Mouse (Mus musculus) layer of hippocampus, adult 2 months (tissue): ENCODE measurements around the gene Slc17a9. TPM values are rescaled to one million over a fixed set of nuclear protein-coding genes. Genes with fewer than 3 reads are reported as not detected.
A peak's percentile ranks its signal among the peaks of the same experiment; 100 is the strongest.
"Not testable (repeated sequence)": the region's sequence is repeated elsewhere in the genome, so short reads cannot be mapped to it uniquely, and the experiment has no call there.

Source experiments
- DNase-seq, 2 experiments: peaks; one replicate each; pipeline ENCODE4 v3.0.0; 2022; ENCODE audit warnings: low spot score in 2 of 2
- H3K27ac ChIP-seq: fragments of 200-600 bp; 2 replicates; pipeline ENCODE4 v1.8.1; 2022
- H3K4me3 ChIP-seq: fragments of 200-600 bp; 2 replicates; pipeline ENCODE4 v1.8.1; 2022; ENCODE audit warnings: mild to moderate bottlenecking
- CTCF ChIP-seq: fragments of 200-600 bp; conservative IDR thresholded peaks from 2 replicates; pipeline ENCODE4 v1.8.1; 2022; ENCODE audit warnings: antibody characterized with exemption, mild to moderate bottlenecking, moderate library complexity
- total RNA-seq, 2 experiments: library from RNA; stranded (reverse); gene quantifications; 2 replicates each; pipeline ENCODE4 v1.2.3; 2021

Gene Slc17a9
- total RNA-seq, 2 experiments from 2014 or later = 0.64 to 0.77 TPM

DNA sequence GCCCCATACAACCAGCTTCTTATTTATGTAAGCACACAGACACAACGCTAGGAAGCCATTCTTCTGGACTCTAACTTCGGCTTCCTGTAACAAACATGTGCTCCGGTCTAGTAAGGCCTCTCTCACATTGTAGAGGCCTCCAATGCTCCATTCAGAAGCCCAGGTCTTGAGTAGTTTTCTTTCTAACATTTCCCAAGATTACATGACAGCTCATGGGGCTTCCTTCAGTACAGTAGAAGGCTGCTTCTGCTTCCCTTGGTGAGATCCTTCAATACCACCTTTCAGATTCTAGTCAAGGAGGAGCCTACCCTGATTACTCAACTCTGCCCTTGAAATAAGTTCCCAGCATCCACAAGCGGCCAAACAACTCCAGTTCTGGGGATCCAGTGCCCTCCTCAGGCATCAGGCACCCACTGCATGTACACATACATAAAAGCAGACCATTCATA, 22.3 kb upstream of the Slc17a9 start:
- 0 out of 2 replicates have a peak, but pooled peaks have one; percentile 17 for TF ChIP-seq CTCF
- peak overlapping the region; percentile 74 for H3K4me3 ChIP-seq

DNA sequence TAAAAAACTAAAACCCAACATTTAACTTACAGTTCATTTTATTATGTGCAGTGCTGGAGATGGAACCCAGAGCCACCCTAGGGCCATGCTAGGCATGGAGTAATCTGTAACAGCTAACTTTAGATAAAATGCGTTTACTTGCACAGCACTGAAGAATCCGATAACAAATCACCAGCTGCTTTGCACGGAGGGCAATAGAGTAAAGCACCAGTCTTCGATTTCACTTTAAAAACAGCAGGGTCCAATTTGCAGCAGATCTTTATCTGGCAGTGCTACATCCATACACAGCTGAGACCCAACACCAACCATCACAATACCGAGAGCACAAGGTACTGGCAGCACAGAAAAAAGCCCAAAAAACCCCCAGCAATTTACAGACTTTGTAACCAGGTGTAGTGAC, 21.9 kb upstream of the Slc17a9 start:
- H3K27ac ChIP-seq = no peak overlapping the region
- no peak for DNase-seq

More for the DNA sequence above, 22.3 kb upstream of the Slc17a9 start:
- DNase-seq = no peak
- H3K27ac ChIP-seq = peak overlapping the region; percentile 96

DNA sequence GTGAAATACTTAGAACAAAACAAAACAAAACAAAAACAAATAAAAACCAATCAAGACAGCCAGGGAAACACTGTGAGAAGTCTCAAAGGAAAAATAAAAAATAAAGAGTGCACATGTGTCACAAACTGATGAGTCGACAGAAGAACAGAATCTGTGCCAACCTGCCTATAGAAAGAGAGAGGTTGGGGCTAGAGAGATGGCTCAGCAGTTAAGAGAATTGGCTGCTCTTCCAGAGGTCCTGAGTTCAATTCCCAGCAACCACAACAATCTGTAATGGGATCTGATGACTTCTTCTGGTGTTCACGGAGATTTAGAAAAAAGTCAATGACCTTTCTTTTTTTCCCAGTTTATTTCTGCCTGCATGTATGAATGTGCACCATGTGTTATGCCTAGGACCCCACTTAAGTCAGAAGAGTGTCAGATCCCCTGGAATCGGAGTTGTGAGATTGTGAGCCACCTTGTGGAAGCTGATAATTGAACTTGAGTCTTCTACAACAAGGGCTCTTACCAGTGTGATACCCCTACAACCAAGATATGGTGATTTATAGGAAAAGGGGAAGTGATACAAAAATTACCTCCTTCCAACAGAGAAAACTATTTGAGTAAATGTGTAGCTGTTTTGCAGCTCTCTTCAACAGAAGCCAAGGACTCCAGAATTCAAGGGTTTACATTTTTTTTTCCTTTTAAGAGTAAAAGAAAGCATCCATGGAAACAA, 21.3 kb upstream of the Slc17a9 start:
- no peak for DNase-seq
- no peak overlapping the region for H3K4me3 ChIP-seq
- TF ChIP-seq CTCF = no peak
- no peak overlapping the region for H3K27ac ChIP-seq

More for the DNA sequence above, 21.9 kb upstream of the Slc17a9 start:
- no peak for TF ChIP-seq CTCF
- no peak overlapping the region for H3K4me3 ChIP-seq

DNA sequence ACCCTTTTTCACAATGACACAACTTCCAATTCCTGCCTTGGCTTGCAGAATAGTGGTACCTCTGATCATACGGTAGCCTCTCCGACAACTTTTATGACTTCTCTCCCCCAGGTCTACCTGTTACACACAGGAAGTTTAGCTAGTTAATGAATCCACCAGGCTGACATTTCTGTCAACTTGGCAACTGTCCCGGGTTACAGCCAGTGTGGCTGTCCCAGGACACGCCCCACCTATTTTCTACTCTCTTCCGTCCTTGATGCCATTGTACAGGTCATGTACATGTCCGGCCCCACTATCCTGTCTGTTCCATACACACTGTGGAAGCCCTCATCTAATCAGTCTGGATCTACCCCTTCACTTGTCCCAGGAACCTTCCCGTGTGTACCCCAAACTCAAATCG, 20.5 kb upstream of the Slc17a9 start:
- no peak overlapping the region for H3K4me3 ChIP-seq
- DNase-seq = no peak
- no peak for TF ChIP-seq CTCF
- no peak overlapping the region for H3K27ac ChIP-seq

DNA sequence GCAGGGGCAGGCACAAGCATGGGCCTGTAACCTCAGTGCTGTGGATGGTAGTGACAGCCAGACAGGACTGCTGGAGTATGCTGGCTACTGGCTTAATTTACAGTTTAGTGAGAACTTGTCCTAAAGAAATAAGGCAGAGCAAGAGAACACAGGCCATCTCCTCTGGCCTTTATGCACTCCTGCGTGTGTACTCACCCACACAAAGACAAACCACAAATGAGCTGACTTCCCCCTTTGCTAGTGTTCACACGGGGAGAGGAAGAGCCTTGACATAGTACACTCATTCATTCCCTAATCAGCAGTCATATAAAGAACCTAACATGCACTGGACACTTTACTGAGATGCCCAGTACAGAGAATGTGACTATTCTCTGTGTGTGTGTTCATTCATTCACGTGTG, 20.0 kb upstream of the Slc17a9 start:
- H3K27ac ChIP-seq = no peak overlapping the region
- no peak for TF ChIP-seq CTCF
- no peak overlapping the region for H3K4me3 ChIP-seq
- DNase-seq = no peak

DNA sequence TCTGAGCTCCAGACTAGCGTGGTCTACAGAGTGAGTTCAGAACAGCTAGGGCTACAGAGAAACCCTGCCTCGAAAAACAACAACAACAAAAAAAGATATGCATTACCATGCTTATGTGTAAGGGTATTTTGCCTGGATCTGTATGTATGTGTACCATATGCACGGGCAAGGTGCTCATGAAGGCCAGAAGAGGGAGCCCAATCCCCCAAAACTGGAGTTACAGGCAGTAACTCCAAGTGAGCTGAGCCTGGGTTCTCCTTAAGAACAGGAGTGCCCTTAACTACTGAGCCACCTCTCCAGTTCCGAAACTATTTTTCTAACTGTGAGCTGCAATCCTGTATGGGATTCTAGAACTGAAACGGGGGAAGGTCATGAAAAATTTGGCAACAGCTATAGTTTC, 19.1 kb upstream of the Slc17a9 start:
- H3K27ac ChIP-seq = no peak overlapping the region
- TF ChIP-seq CTCF = peak; percentile 39
- no peak overlapping the region for H3K4me3 ChIP-seq
- DNase-seq = no peak

DNA sequence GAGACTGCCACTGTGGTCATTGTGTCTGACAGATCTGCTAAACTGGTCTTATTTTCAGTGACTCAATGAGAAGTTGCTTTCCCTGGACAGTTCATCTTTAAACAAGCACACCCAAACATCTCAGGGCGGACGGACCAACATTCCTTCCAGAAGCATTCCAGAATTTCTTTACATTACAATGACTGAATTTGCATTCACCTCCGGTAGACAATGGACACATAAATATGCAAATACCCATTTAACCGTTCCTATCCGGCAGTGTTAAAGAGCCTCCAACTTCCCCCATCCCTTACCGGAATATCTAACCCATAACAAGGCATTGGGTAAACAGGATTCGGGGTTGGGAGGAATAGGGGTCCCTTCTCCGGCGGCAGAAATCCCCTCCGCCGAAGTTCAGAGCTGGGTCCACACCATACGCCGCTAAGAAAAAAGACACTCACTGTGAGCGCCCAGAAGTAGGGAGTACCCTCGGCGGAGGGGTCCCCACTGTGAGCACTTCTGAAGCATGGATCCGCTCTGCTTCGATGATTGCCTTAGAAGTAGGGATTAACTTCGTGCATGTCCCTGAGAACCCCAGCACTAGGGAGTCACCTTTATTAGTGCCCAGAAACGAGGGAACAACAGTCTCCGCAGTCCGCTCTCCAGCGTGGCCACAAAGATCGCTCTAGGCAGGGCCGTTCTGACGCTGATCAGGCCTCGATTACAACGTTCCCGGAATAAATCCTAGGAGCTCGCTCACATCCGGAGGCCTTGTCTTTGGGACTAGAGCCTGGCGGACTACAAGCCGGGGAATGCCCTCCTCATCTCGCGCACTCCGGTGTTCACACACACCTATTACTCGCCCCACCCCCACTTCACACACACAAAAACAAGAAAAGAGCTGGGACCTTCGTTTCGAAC, 15.8 kb upstream of the Slc17a9 start:
- no peak for DNase-seq
- peak overlapping the region; percentile 99 for H3K27ac ChIP-seq
- TF ChIP-seq CTCF = no peak
- peak overlapping the region; percentile 99 for H3K4me3 ChIP-seq

DNA sequence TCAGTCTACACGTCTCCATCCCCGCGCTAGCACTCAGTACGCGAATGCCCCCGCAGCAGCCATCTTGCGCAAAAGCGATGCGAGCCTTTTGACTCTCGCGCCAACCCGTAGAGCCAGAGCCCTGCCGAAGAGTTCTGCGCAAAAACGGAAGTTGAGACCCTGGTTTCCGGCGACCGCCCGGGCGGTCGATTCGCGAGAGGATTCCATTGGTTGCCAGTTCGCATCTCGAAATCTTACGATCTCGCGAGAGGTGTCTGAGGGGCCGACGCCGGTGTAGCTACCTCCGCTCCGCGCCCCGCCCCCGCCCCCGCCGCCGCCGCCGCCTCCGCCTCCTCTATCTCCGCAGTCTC, 15.2 kb upstream of the Slc17a9 start, which contains the start of the genes Dido1 and Gid8:
Gene Dido1, minus strand, starts transcription at position 77 of the 350 bp plus-strand sequence.
Gene Gid8, plus strand, starts transcription at position 195 of the 350 bp plus-strand sequence.
- Histone ChIP-seq H3K4me3 (peak within 1 kb of the TSS; percentile 99), H3K27ac (peak within 1 kb of the TSS; percentile 99)
- TF ChIP-seq CTCF = no peak
- DNase-seq = peak; percentile 95 to 96

DNA sequence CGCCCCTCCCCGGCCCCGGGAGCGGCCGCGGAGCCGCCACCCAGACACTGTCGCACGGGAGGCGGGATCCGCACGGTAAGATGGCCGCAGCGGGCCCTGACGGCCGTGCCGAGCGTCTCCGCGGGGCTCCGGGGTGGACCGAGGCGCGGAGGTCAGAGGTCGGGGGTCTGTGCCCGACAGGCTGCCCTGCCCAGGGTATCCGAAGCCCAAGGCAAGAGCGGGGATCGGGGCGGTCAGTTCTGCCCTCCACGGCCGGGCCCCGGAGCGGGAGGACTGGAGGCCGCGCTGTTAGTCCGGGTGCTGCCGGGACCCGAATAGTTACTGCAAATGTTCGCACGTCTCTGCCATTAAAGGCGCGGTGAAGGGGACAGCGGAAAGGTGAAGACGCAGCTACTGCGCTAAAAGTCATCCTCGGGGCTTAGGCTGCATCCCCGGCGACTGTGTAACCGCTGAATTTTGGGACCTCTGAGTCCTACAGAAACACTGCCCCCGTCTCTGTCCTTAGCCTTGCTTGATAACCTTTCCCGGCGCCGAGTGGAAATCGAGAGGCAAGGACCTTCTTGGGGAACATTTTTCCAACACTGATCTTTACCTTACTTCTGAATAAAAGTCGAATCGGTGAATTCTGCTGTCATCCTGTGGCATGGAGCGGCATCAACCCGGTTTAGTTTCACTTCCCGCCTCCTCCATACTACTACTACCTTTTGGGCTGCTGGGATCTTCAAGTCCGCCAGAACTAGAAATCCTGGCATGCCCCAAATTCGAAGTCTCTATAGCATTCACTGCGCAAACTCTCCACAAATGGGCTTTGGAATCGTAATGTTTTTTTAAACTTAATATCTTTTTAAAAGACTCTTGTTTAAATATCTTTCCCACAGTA, 14.5 kb upstream of the Slc17a9 start:
- DNase-seq = no peak
- TF ChIP-seq CTCF = peak; percentile 11
- Histone ChIP-seq H3K27ac (peak overlapping the region; percentile 99), H3K4me3 (peak overlapping the region; percentile 99)

DNA sequence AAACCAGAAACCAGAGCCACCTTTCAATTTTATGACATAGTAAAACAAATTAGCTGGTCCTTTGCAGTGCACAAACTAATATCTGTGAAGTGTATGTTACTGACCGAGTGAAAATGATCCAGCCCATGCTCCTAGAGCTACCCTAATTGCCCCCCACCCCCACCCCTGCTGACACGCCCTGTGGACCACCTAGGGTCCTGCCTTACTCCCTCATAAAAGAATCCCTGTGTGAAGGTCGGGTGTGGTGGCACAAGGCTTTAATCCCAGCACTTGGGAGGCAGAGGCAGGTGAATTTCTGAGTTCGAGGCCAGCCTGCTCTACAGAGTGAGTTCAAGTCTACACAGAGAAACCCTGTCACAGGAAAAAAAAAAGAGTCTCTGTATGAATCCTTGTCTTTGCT, 13.5 kb upstream of the Slc17a9 start:
- TF ChIP-seq CTCF = no peak
- H3K4me3 ChIP-seq = peak overlapping the region; percentile 99
- no peak overlapping the region for H3K27ac ChIP-seq
- no peak for DNase-seq

DNA sequence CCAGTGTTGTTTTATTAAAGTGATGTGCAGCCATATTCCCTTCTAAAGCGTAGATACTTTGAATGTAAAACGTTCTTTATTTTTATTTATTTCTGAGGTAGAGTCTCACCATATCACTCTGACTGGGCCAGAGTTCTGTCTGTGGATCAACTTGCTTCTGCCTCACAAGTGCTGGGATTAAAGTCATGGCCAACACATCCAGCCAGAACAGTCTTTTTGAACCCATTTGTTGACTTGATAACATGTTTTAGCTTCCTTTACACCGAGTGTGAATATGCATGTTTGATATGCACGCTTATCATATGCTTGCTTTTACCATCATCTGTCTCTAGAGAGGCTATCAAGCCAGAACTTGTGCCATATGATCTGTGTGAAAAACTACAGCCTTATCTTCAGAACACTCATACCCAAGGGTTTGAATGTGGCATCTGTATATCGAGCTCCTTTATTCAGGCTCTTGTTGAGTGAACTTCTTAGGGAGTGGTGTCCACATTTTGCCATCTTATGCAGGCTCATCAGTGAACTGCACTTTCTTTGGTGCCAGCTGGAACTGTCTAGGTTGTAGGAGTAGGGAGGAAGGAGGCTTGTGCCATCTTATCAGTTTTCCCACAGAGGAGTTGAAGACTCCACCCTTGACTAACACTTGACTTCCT, 12.9 kb upstream of the Slc17a9 start:
- no peak for TF ChIP-seq CTCF
- no peak for DNase-seq
- Histone ChIP-seq H3K27ac (no peak overlapping the region), H3K4me3 (no peak overlapping the region)

DNA sequence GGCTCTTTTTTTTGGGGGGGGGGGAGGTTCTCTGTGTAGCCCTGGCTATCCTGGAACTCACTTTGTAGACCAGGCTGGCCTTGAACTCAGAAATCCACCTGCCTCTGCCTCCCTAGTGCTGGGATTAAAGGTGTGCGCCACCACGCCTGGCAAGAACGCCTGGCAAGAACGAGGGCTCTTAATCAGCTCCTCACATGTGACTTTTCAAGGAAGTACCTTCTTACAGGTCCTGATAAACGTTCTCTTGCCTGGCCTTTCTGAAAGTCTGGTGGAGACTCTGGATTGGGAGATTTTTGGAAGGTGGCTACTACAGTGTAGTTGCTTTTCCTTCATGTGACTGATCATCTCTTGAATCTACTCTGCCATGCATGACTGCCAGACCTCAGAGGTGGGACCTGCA, 2.3 kb upstream of the Slc17a9 start:
- not testable (repeated sequence) for H3K27ac ChIP-seq, H3K4me3 ChIP-seq, DNase-seq
